Mouse (Mus musculus) MEL (cell line): ENCODE results near the gene Gatad2a. TPM values are rescaled to one million over a fixed set of nuclear protein-coding genes. Genes with fewer than 3 reads are reported as not detected.

ENCODE experiments used
- DNase-seq: peaks from one replicate; pipeline ENCODE4 v3.0.0; 2011; ENCODE audit warnings: low read depth, low spot score
- H3K27ac ChIP-seq: 2 replicates; pipeline ENCODE4 v1.5.1; 2012; ENCODE audit warnings: low read depth, mild to moderate bottlenecking, control low read depth, low read length, moderate library complexity; ENCODE audit not compliant: control insufficient read depth
- H3K27me3 ChIP-seq, 2 experiments: fragments of 150-350 bp in 1 of 2; sonication (generic) in 1 of 2; 2 replicates each; pipeline ENCODE4 v1.6.1; 2012; ENCODE audit warnings: low read length in 2 of 2, mild to moderate bottlenecking in 2 of 2, improper control_type of control experiment in 1 of 2, moderate library complexity in 1 of 2; ENCODE audit not compliant: insufficient read depth in 2 of 2, control insufficient read depth in 1 of 2
- H3K36me3 ChIP-seq, 2 experiments: 2 replicates each; pipeline ENCODE4 v1.6.1; 2012 to 2014; ENCODE audit warnings: low read length in 2 of 2, improper control_type of control experiment in 1 of 2, inconsistent platforms in 1 of 2, mild to moderate bottlenecking in 1 of 2; ENCODE audit not compliant: insufficient read depth in 2 of 2, control insufficient read depth in 1 of 2
- H3K4me1 ChIP-seq, 2 experiments: fragments of 150-350 bp in 1 of 2; sonication (generic) in 1 of 2; 2 replicates each; pipeline ENCODE4 v1.6.1; 2012; ENCODE audit warnings: low read length in 2 of 2, improper control_type of control experiment in 1 of 2, mild to moderate bottlenecking in 1 of 2; ENCODE audit not compliant: insufficient read depth in 2 of 2, control insufficient read depth in 1 of 2
- H3K4me3 ChIP-seq, 2 experiments: fragments of 150-350 bp in 1 of 2; sonication (generic) in 1 of 2; 2 replicates each; pipeline ENCODE4 v1.5.1; 2012; ENCODE audit warnings: low read depth in 2 of 2, low read length in 2 of 2, mild to moderate bottlenecking in 2 of 2, moderate library complexity in 2 of 2, control low read depth in 1 of 2, improper control_type of control experiment in 1 of 2; ENCODE audit not compliant: control insufficient read depth in 1 of 2, insufficient read depth in 1 of 2
- H3K79me2 ChIP-seq: 2 replicates; pipeline ENCODE4 v1.6.1; 2012; ENCODE audit warnings: mild to moderate bottlenecking, low read length, moderate library complexity; ENCODE audit not compliant: control insufficient read depth, poor library complexity, insufficient read depth
- H3K9ac ChIP-seq: 2 replicates; pipeline ENCODE4 v1.6.1; 2012; ENCODE audit warnings: low read depth, mild to moderate bottlenecking, control low read depth, low read length, moderate library complexity; ENCODE audit not compliant: control insufficient read depth, poor library complexity, severe bottlenecking
- H3K9me3 ChIP-seq: fragments of 150-350 bp; sonication (generic); replicated peaks from 2 replicates; pipeline ENCODE4 v1.6.1; 2012; ENCODE audit warnings: mild to moderate bottlenecking, low read length, improper control_type of control experiment, moderate library complexity; ENCODE audit not compliant: insufficient read depth
- BHLHE40 ChIP-seq: IDR thresholded peaks from 2 replicates; pipeline ENCODE4 v1.6.1; 2012; ENCODE audit warnings: low read depth, mild to moderate bottlenecking, inconsistent platforms, low read length, improper control_type of control experiment, borderline replicate concordance
- CTCF ChIP-seq, 3 experiments: IDR thresholded peaks in 2 of 3; conservative IDR thresholded peaks in 1 of 3; 2 replicates each; pipeline ENCODE4 v1.5.1; 2011 to 2012; ENCODE audit warnings: low read length in 3 of 3, low read depth in 2 of 3, mild to moderate bottlenecking in 2 of 3, improper control_type of control experiment in 1 of 3, inconsistent platforms in 1 of 3, mixed read lengths in 1 of 3, moderate library complexity in 1 of 3; ENCODE audit not compliant: control insufficient read depth in 1 of 3, insufficient read depth in 1 of 3, poor library complexity in 1 of 3, severe bottlenecking in 1 of 3
- ELF1 ChIP-seq: IDR thresholded peaks from 2 replicates; pipeline ENCODE4 v1.6.1; 2014; ENCODE audit warnings: low read depth, mild to moderate bottlenecking, inconsistent platforms, low read length, improper control_type of control experiment, moderate library complexity
- EP300 ChIP-seq, 2 experiments: IDR thresholded peaks; 2 replicates each; pipeline ENCODE4 v1.6.1; 2011; ENCODE audit warnings: improper control_type of control experiment in 2 of 2, low read length in 2 of 2, low read depth in 1 of 2, mild to moderate bottlenecking in 1 of 2
- ETS1 ChIP-seq: IDR thresholded peaks from 2 replicates; pipeline ENCODE4 v1.6.1; 2012; ENCODE audit warnings: low read depth, mild to moderate bottlenecking, inconsistent platforms, low read length, improper control_type of control experiment, moderate library complexity
- GATA1 ChIP-seq: IDR thresholded peaks from 2 replicates; pipeline ENCODE4 v1.6.1; 2011; ENCODE audit warnings: low read depth, low read length, improper control_type of control experiment
- HCFC1 ChIP-seq: IDR thresholded peaks from 2 replicates; pipeline ENCODE4 v1.6.1; 2012; ENCODE audit warnings: low read depth, mild to moderate bottlenecking, inconsistent platforms, low read length, improper control_type of control experiment, moderate library complexity
- JUND ChIP-seq: IDR thresholded peaks from 2 replicates; pipeline ENCODE4 v1.6.1; 2011; ENCODE audit warnings: low read depth, mild to moderate bottlenecking, improper control_type of control experiment, low read length
- MAFK ChIP-seq: IDR thresholded peaks from 2 replicates; pipeline ENCODE4 v1.6.1; 2011; ENCODE audit warnings: low read depth, mild to moderate bottlenecking, low read length, improper control_type of control experiment, borderline replicate concordance
- MEF2A ChIP-seq: IDR thresholded peaks from 2 replicates; pipeline ENCODE4 v1.6.1; 2014; ENCODE audit warnings: low read depth, mild to moderate bottlenecking, inconsistent platforms, low read length, improper control_type of control experiment; ENCODE audit not compliant: poor library complexity, insufficient replicate concordance, severe bottlenecking; ENCODE audit errors: extremely low read depth
- MXI1 ChIP-seq: IDR thresholded peaks from 2 replicates; pipeline ENCODE4 v1.6.1; 2011; ENCODE audit warnings: mild to moderate bottlenecking, low read depth, low read length, improper control_type of control experiment
- NRF1 ChIP-seq: IDR thresholded peaks from 2 replicates; pipeline ENCODE4 v1.6.1; 2014; ENCODE audit warnings: low read depth, mild to moderate bottlenecking, inconsistent platforms, low read length, improper control_type of control experiment, moderate library complexity; ENCODE audit not compliant: poor library complexity, insufficient read depth, severe bottlenecking
- POLR2AphosphoS2 ChIP-seq: IDR thresholded peaks from 2 replicates; pipeline ENCODE4 v1.6.1; 2011; ENCODE audit warnings: low read length, improper control_type of control experiment
- RAD21 ChIP-seq: IDR thresholded peaks from 2 replicates; pipeline ENCODE4 v1.6.1; 2011; ENCODE audit warnings: mild to moderate bottlenecking, low read depth, low read length, improper control_type of control experiment
- RCOR1 ChIP-seq: IDR thresholded peaks from 2 replicates; pipeline ENCODE4 v1.6.1; 2012; ENCODE audit warnings: low read depth, mild to moderate bottlenecking, inconsistent platforms, low read length, improper control_type of control experiment
- SIN3A ChIP-seq: IDR thresholded peaks from 2 replicates; pipeline ENCODE4 v1.6.1; 2012; ENCODE audit warnings: low read length, improper control_type of control experiment, inconsistent platforms
- SMC3 ChIP-seq: IDR thresholded peaks from 2 replicates; pipeline ENCODE4 v1.6.1; 2011; ENCODE audit warnings: low read depth, low read length, improper control_type of control experiment
- TAL1 ChIP-seq: IDR thresholded peaks from 2 replicates; pipeline ENCODE4 v1.6.1; 2012; ENCODE audit warnings: mild to moderate bottlenecking, inconsistent platforms, low read length, moderate library complexity, mixed read lengths
- TCF12 ChIP-seq: IDR thresholded peaks from 2 replicates; pipeline ENCODE4 v1.6.1; 2014; ENCODE audit warnings: low read depth, mild to moderate bottlenecking, inconsistent platforms, low read length, improper control_type of control experiment, moderate library complexity
- USF2 ChIP-seq, 2 experiments: IDR thresholded peaks; 2 replicates each; pipeline ENCODE4 v1.6.1; 2011 to 2012; ENCODE audit warnings: improper control_type of control experiment in 2 of 2, low read length in 2 of 2, borderline replicate concordance in 1 of 2, inconsistent platforms in 1 of 2, low read depth in 1 of 2, mild to moderate bottlenecking in 1 of 2; ENCODE audit not compliant: insufficient read depth in 1 of 2
- polyA plus RNA-seq, 2 experiments: library from polyadenylated mRNA; stranded (reverse) in 1 of 2; unstranded in 1 of 2; fragments of >175 nt in 1 of 2; fragments of >200 nt in 1 of 2; gene quantifications; 2 replicates each; pipeline versions ENCODE4 v1.2.1 to v1.2.4; 2012; ENCODE audit warnings: low replicate concordance in 2 of 2, low read depth in 1 of 2; ENCODE audit not compliant: insufficient read length in 2 of 2, insufficient read depth in 1 of 2, missing spikeins in 1 of 2
- total RNA-seq: library from RNA; depleted of rRNA; stranded (reverse); fragments of 300-350 nt; gene quantifications from 2 replicates; pipeline ENCODE4 v1.2.3, GENCODE M21; 2012

Gatad2a gene
- total and polyA plus RNA-seq, 3 experiments = 38.0 to 129 (median 111) TPM

DNA sequence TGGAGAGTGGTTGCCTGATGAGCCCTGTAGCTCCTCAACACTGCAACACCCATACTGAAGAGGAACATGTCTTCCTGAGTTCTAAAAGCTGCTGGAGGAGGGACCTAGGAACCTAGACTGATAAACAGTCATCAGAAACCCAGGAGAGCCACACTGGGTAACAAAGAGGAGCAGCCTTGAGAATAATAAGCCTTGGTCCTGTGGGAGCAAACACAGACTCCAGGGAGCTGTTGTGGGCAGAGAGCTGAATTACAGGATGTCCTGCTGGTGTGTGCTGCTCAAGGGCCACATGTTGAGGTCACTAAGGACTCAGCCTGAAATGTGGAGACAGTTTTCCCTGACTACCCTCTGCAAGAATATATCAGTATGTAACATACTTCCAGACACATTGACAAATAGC lies 38.3 kb downstream of the Gatad2a start:
- DNase-seq = peak; percentile 44
- Histone ChIP-seq H3K27me3 (no peaks in the 10 kb centered on the region), H3K4me3 (no peak overlapping the region), H3K36me3 (peaks cover 1 to 32% of the 10 kb centered on the region in 2 experiments; a peak in 3 of 4 replicates), H3K27ac (peak overlapping the region; percentile 7; the same call in 1 of the 2 replicates), H3K9me3 (no peaks in the 10 kb centered on the region), H3K4me1 (peaks cover 9 to 29% of the 10 kb centered on the region in 2 experiments)
- no peak for TF ChIP-seq NRF1
- no peak for TF ChIP-seq MAFK
- TF ChIP-seq USF2 (IDR thresholded peaks at IDR 0.05; ENCODE audit: borderline replicate concordance in 1 of 2, insufficient read depth in 1 of 2, low read depth in 1 of 2, low read length in 2 of 2) = no peak
- no peak for TF ChIP-seq SIN3A
- TF ChIP-seq POLR2AphosphoS2 = no peak
- TF ChIP-seq RAD21 = no peak
- no peak for TF ChIP-seq BHLHE40
- no peak for TF ChIP-seq SMC3
- no peak for TF ChIP-seq GATA1
- TF ChIP-seq JUND = no peak
- no peak for TF ChIP-seq ELF1
- no peak for TF ChIP-seq MEF2A
- TF ChIP-seq, all 39 proteins: peak for 0
- Histone ChIP-seq H3K9ac (no peak overlapping the region), H3K79me2 (peaks cover 88% of the 10 kb centered on the region)

DNA sequence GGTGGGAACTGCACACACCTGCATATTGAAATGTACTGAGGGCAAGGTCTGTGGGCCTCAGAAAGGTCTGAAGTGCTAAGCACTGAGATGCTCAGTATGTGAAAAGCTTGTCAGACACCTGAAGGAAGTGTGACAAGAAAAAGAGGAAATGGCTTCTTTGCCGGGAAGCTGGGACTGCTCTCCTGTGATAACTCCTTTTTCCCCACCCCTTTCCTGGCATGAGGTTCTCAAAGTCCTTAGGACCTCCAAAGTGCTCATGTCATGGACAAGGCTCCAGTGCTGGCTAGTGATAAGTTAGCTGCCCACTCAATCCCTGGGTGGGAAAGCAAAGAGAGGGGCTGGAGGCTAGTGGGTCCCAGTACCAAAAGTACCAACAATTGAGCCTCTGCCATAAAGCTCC lies 38.8 kb downstream of the Gatad2a start:
- H3K79me2 ChIP-seq = peaks cover 87% of the 10 kb centered on the region
- H3K4me3 ChIP-seq = no peak overlapping the region
- no peaks in the 10 kb centered on the region for H3K27me3 ChIP-seq
- H3K4me1 ChIP-seq = peaks cover 9 to 29% of the 10 kb centered on the region in 2 experiments
- no peak overlapping the region for H3K9ac ChIP-seq
- peak overlapping the region; percentile 7; the same call in 1 of the 2 replicates for H3K27ac ChIP-seq
- peaks cover 1 to 32% of the 10 kb centered on the region in 2 experiments; a peak in 3 of 4 replicates for H3K36me3 ChIP-seq
- no peaks in the 10 kb centered on the region for H3K9me3 ChIP-seq
- TF ChIP-seq SIN3A = peak; percentile 47; the same call in 1 of the 2 replicates
- TF ChIP-seq TCF12 = peak; percentile 79
- peak; percentile 31; the same call in 1 of the 2 replicates for TF ChIP-seq ETS1
- TF ChIP-seq HCFC1 = no peak
- no peak for TF ChIP-seq CTCF (IDR thresholded peaks at IDR 0.05 in 2 of 3, conservative IDR thresholded peaks at IDR 0.05 in 1 of 3; ENCODE audit: control insufficient read depth in 1 of 3, insufficient read depth in 1 of 3, low read depth in 2 of 3, low read length in 3 of 3, poor library complexity in 1 of 3, severe bottlenecking in 1 of 3)
- TF ChIP-seq EP300 (IDR thresholded peaks at IDR 0.05; ENCODE audit: low read depth in 1 of 2, low read length in 2 of 2) = peak; percentile 76 to 91
- peak; percentile 52 for TF ChIP-seq RCOR1
- TF ChIP-seq MXI1 = 0 out of 2 replicates have a peak, but pooled peaks have one; percentile 34
- peak; percentile 89 for TF ChIP-seq TAL1
- TF ChIP-seq GATA1 = peak; percentile 70; the same call in 1 of the 2 replicates
- TF ChIP-seq JUND = no peak
- peak; percentile 76 for DNase-seq
